Mouse (Mus musculus) midbrain, embryonic 13.5 days (tissue): ENCODE data around the gene Gbx1. TPM values are rescaled to one million over a fixed set of nuclear protein-coding genes. Genes with fewer than 3 reads are reported as not detected.
A peak's percentile ranks its signal among the peaks of the same experiment; 100 is the strongest.

Experiments
- ATAC-seq: fragments of 200-750 bp; cut with Nextera tagmentation; 2 replicates; pipeline ENCODE4 v1.8.0; 2017; ENCODE audit warnings: mild to moderate bottlenecking, moderate TSS enrichment, moderate library complexity
- H3K27ac ChIP-seq: fragments of 300-500 bp; sonication (generic); 2 replicates; pipeline ENCODE4 v1.5.1; 2015; ENCODE audit warnings: inconsistent platforms, mild to moderate bottlenecking, moderate library complexity
- H3K27me3 ChIP-seq: fragments of 300-500 bp; sonication (generic); 2 replicates; pipeline ENCODE4 v1.6.1; 2015; ENCODE audit warnings: mild to moderate bottlenecking, inconsistent platforms
- H3K36me3 ChIP-seq: fragments of 300-500 bp; sonication (generic); 2 replicates; pipeline ENCODE4 v1.6.1; 2015; ENCODE audit warnings: mild to moderate bottlenecking, inconsistent platforms
- H3K4me1 ChIP-seq: fragments of 300-500 bp; sonication (generic); replicated peaks from 2 replicates; pipeline ENCODE4 v1.6.1; 2015; ENCODE audit warnings: inconsistent platforms
- H3K4me2 ChIP-seq: fragments of 300-500 bp; sonication (generic); replicated peaks from 2 replicates; pipeline ENCODE4 v1.6.1; 2015; ENCODE audit warnings: moderate library complexity, mild to moderate bottlenecking, inconsistent platforms
- H3K4me3 ChIP-seq: fragments of 300-500 bp; sonication (generic); replicated peaks from 2 replicates; pipeline ENCODE4 v1.5.1; 2015; ENCODE audit warnings: mild to moderate bottlenecking, inconsistent platforms
- H3K9ac ChIP-seq: fragments of 300-500 bp; sonication (generic); replicated peaks from 2 replicates; pipeline ENCODE4 v1.6.1; 2015; ENCODE audit warnings: mild to moderate bottlenecking, inconsistent platforms
- H3K9me3 ChIP-seq: fragments of 300-500 bp; sonication (generic); 2 replicates; pipeline ENCODE4 v1.6.1; 2016; ENCODE audit warnings: mild to moderate bottlenecking, inconsistent platforms
- WGBS: fragments of 180-500 bp; shearing (Covaris S2); methylation state at CpG from one replicate; pipeline ENCODE4 v1.1.7; 2015; 5-methylcytosine and 5-hydroxymethylcytosine counted together
- polyA plus RNA-seq: library from polyadenylated mRNA; unstranded; fragments of >200 nt; fragmentation: Nextera tagmentation; extraction: Ambion mirVana; gene quantifications from 2 replicates; pipeline ENCODE4 v1.2.1, GENCODE M21; 2015

The Gbx1 gene
- polyA plus RNA-seq, 1 experiment from 2014 or later, result 0.20 TPM

GRCm38 (mm10) chr5:24490413-24490920 lies 36.5 kb downstream of the Gbx1 start:
- Histone ChIP-seq H3K4me1 (peaks cover 21% of the 10 kb centered on the region), H3K9me3 (no peaks in the 10 kb centered on the region), H3K27me3 (no peaks in the 10 kb centered on the region), H3K36me3 (peaks cover 86% of the 10 kb centered on the region), H3K4me3 (no peak overlapping the region), H3K9ac (no peak overlapping the region), H3K4me2 (no peak overlapping the region), H3K27ac (0 out of 2 replicates have a peak overlapping the region, but pooled peaks have one; percentile 4)
- WGBS, result 81% methylated on average over 14 of the region's 14 CpGs
- no peak for ATAC-seq

GRCm38 (mm10) chr5:24486738-24487137 lies 40.3 kb downstream of the Gbx1 start:
- Histone ChIP-seq H3K4me3 (no peak overlapping the region), H3K9ac (no peak overlapping the region), H3K27ac (no peak overlapping the region), H3K36me3 (peaks cover 73% of the 10 kb centered on the region), H3K9me3 (no peaks in the 10 kb centered on the region), H3K4me2 (no peak overlapping the region), H3K27me3 (peaks cover 3% of the 10 kb centered on the region; the same call in 1 of the 2 replicates), H3K4me1 (peaks cover 40% of the 10 kb centered on the region)
- 96% methylated on average over 5 of the region's 5 CpGs for WGBS
- no peak for ATAC-seq

GRCm38 (mm10) chr5:24486097-24486496 lies 40.9 kb downstream of the Gbx1 start:
- H3K4me1 ChIP-seq, result peaks cover 46% of the 10 kb centered on the region
- ATAC-seq, result no peak
- H3K27ac ChIP-seq, result no peak overlapping the region
- no peak overlapping the region for H3K4me3 ChIP-seq
- peaks cover 71% of the 10 kb centered on the region for H3K36me3 ChIP-seq
- H3K4me2 ChIP-seq, result no peak overlapping the region
- no peaks in the 10 kb centered on the region for H3K9me3 ChIP-seq
- WGBS, result 2% methylated on average over 8 of the region's 8 CpGs
- peaks cover 3% of the 10 kb centered on the region; the same call in 1 of the 2 replicates for H3K27me3 ChIP-seq
- H3K9ac ChIP-seq, result no peak overlapping the region

- peak overlapping the region; percentile 37; the same call in 1 of the 2 replicates for H3K9ac ChIP-seq
- no peak; the same call in 1 of the 2 replicates for ATAC-seq
- H3K27ac ChIP-seq, result peak overlapping the region; percentile 42; the same call in 1 of the 2 replicates
- H3K9me3 ChIP-seq, result no peaks in the 10 kb centered on the region
- peak overlapping the region; percentile 6 for H3K4me3 ChIP-seq
- peaks cover 3% of the 10 kb centered on the region; the same call in 1 of the 2 replicates for H3K27me3 ChIP-seq
- 18% methylated on average over 22 of the region's 22 CpGs for WGBS
- H3K4me2 ChIP-seq, result peak overlapping the region; percentile 43
- H3K36me3 ChIP-seq, result peaks cover 71% of the 10 kb centered on the region
- peaks cover 58% of the 10 kb centered on the region for H3K4me1 ChIP-seq
Observed at GRCm38 (mm10) chr5:24484963-24485362, 42.0 kb downstream of the Gbx1 start.

- no peak overlapping the region for H3K4me2 ChIP-seq
- WGBS, result 17% methylated on average over 11 of the region's 11 CpGs
- H3K36me3 ChIP-seq, result peaks cover 71% of the 10 kb centered on the region
- H3K4me3 ChIP-seq, result no peak overlapping the region
- no peak overlapping the region for H3K9ac ChIP-seq
- H3K27ac ChIP-seq, result peak overlapping the region; percentile 14; the same call in 1 of the 2 replicates
- H3K9me3 ChIP-seq, result no peaks in the 10 kb centered on the region
- peaks cover 3% of the 10 kb centered on the region; the same call in 1 of the 2 replicates for H3K27me3 ChIP-seq
- ATAC-seq, result peak; percentile 29
- peaks cover 60% of the 10 kb centered on the region for H3K4me1 ChIP-seq
Observed at GRCm38 (mm10) chr5:24483326-24483725, 43.7 kb downstream of the Gbx1 start.

GRCm38 (mm10) chr5:24482247-24483079 lies 44.5 kb downstream of the Gbx1 start:
- H3K4me1 ChIP-seq, result peaks cover 60% of the 10 kb centered on the region
- H3K9ac ChIP-seq, result 0 out of 2 replicates have a peak overlapping the region, but pooled peaks have one; percentile 24
- peaks cover 71% of the 10 kb centered on the region for H3K36me3 ChIP-seq

GRCm38 (mm10) chr5:24481647-24482046 lies 45.4 kb downstream of the Gbx1 start:
- Histone ChIP-seq H3K9ac (peak overlapping the region; percentile 46), H3K27ac (peak overlapping the region; percentile 44), H3K36me3 (peaks cover 73% of the 10 kb centered on the region), H3K9me3 (no peaks in the 10 kb centered on the region), H3K27me3 (peaks cover 3% of the 10 kb centered on the region; the same call in 1 of the 2 replicates), H3K4me3 (no peak overlapping the region), H3K4me2 (no peak overlapping the region), H3K4me1 (peaks cover 60% of the 10 kb centered on the region)
- ATAC-seq, result peak; percentile 59
- 9% methylated on average over 4 of the region's 4 CpGs for WGBS

More at GRCm38 (mm10) chr5:24482247-24483079, 44.5 kb downstream of the Gbx1 start:
- Histone ChIP-seq H3K27ac (peak overlapping the region; percentile 5; the same call in 1 of the 2 replicates), H3K27me3 (peaks cover 3% of the 10 kb centered on the region; the same call in 1 of the 2 replicates), H3K4me3 (no peak overlapping the region), H3K9me3 (no peaks in the 10 kb centered on the region), H3K4me2 (no peak overlapping the region)
- 37% methylated on average over 40 of the region's 41 CpGs for WGBS
- peak; percentile 4; the same call in 1 of the 2 replicates for ATAC-seq

- Histone ChIP-seq H3K4me2 (no peak overlapping the region), H3K4me1 (peaks cover 61% of the 10 kb centered on the region)
Observed at GRCm38 (mm10) chr5:24477909-24478308, 49.1 kb downstream of the Gbx1 start.

GRCm38 (mm10) chr5:24475476-24476241 lies 51.3 kb downstream of the Gbx1 start:
- no peak overlapping the region for H3K4me3 ChIP-seq
- no peak overlapping the region for H3K27ac ChIP-seq
- 87% methylated on average over 6 of the region's 6 CpGs for WGBS

More at GRCm38 (mm10) chr5:24477909-24478308, 49.1 kb downstream of the Gbx1 start:
- Histone ChIP-seq H3K36me3 (peaks cover 59% of the 10 kb centered on the region), H3K4me3 (no peak overlapping the region), H3K27me3 (peaks cover 30% of the 10 kb centered on the region), H3K9me3 (no peaks in the 10 kb centered on the region), H3K27ac (no peak overlapping the region), H3K9ac (no peak overlapping the region)
- no peak for ATAC-seq
- 89% methylated on average over 9 of the region's 9 CpGs for WGBS

GRCm38 (mm10) chr5:24474723-24475261 lies 52.2 kb downstream of the Gbx1 start:
- H3K4me2 ChIP-seq, result peak overlapping the region; percentile 66
- H3K9me3 ChIP-seq, result no peaks in the 10 kb centered on the region
- no peak overlapping the region for H3K27ac ChIP-seq
- H3K27me3 ChIP-seq, result peaks cover 46% of the 10 kb centered on the region
- 2% methylated on average over 66 of the region's 67 CpGs for WGBS
- peak overlapping the region; percentile 39 for H3K4me3 ChIP-seq
- H3K36me3 ChIP-seq, result peaks cover 34% of the 10 kb centered on the region
- peak overlapping the region; percentile 64 for H3K9ac ChIP-seq
- peaks cover 39% of the 10 kb centered on the region for H3K4me1 ChIP-seq
- peak; percentile 10 for ATAC-seq

More at GRCm38 (mm10) chr5:24475476-24476241, 51.3 kb downstream of the Gbx1 start:
- Histone ChIP-seq H3K9ac (no peak overlapping the region; the same call in 1 of the 2 replicates), H3K4me2 (no peak overlapping the region), H3K4me1 (peaks cover 45% of the 10 kb centered on the region), H3K27me3 (peaks cover 46% of the 10 kb centered on the region), H3K9me3 (no peaks in the 10 kb centered on the region), H3K36me3 (peaks cover 43% of the 10 kb centered on the region)
- 0 out of 2 replicates have a peak, but pooled peaks have one; percentile 5 for ATAC-seq

- H3K4me2 ChIP-seq, result peak overlapping the region; percentile 66
- H3K4me1 ChIP-seq, result peaks cover 39% of the 10 kb centered on the region
- peak overlapping the region; percentile 39 for H3K4me3 ChIP-seq
- ATAC-seq, result peak; percentile 32
- no peaks in the 10 kb centered on the region for H3K9me3 ChIP-seq
- no peak overlapping the region for H3K27ac ChIP-seq
- peaks cover 28% of the 10 kb centered on the region for H3K36me3 ChIP-seq
- H3K9ac ChIP-seq, result peak overlapping the region; percentile 64
- H3K27me3 ChIP-seq, result peaks cover 46% of the 10 kb centered on the region
- WGBS, result 3% methylated on average over 77 of the region's 77 CpGs
Observed at GRCm38 (mm10) chr5:24474025-24474722, 52.8 kb downstream of the Gbx1 start.
